Mouse (Mus musculus): ENCODE results near the gene Narf. TPM values are rescaled to one million over a fixed set of nuclear protein-coding genes. Genes with fewer than 3 reads are reported as not detected.

Gene Narf
- total and polyA plus RNA-seq, 2 experiments from 2014 or later, result 38.0 to 129 TPM

- Histone ChIP-seq H3K4me2 (ENCODE audit: low read depth, low read length, poor library complexity, severe bottlenecking) (no peak overlapping the region), H3K4me3 (ENCODE audit: low read depth, low read length) (no peak overlapping the region), H3K27ac (ENCODE audit: low read depth, low read length) (no peak overlapping the region), H3K9me3 (ENCODE audit: low read length) (no peaks in the 10 kb centered on the region), H3K27me3 (ENCODE audit: insufficient read depth, low read length) (no peaks in the 10 kb centered on the region), H3K36me3 (ENCODE audit: insufficient read depth, low read length) (peaks cover 78% of the 10 kb centered on the region), H3K4me1 (ENCODE audit: insufficient read depth, low read length) (no peaks in the 10 kb centered on the region), H3K9ac (replicated peaks; ENCODE audit: low read length, poor library complexity, severe bottlenecking) (no peak overlapping the region)
- 87% methylated on average over 5 of the region's 5 CpGs for WGBS
- no peak for TF ChIP-seq CTCF (IDR thresholded peaks at IDR 0.05)
- no peak for DNase-seq (ENCODE audit: low spot score)
- ATAC-seq (ENCODE audit: low FRiP score), result no peak
These were observed 16.3 kb upstream of the Narf start for GRCm38 (mm10) chr11:121220771-121221170.

GRCm38 (mm10) chr11:121221321-121222010, 15.6 kb upstream of the Narf start:
- Histone ChIP-seq H3K4me2 (ENCODE audit: low read depth, low read length, poor library complexity, severe bottlenecking) (no peak overlapping the region), H3K36me3 (ENCODE audit: insufficient read depth, low read length) (peaks cover 80% of the 10 kb centered on the region), H3K27ac (ENCODE audit: low read depth, low read length) (no peak overlapping the region), H3K27me3 (ENCODE audit: insufficient read depth, low read length) (no peaks in the 10 kb centered on the region), H3K9me3 (ENCODE audit: low read length) (no peaks in the 10 kb centered on the region), H3K4me1 (ENCODE audit: insufficient read depth, low read length) (no peaks in the 10 kb centered on the region), H3K9ac (replicated peaks; ENCODE audit: low read length, poor library complexity, severe bottlenecking) (no peak overlapping the region), H3K4me3 (ENCODE audit: low read depth, low read length) (no peak overlapping the region)
- no peak for ATAC-seq (ENCODE audit: low FRiP score)
- DNase-seq (ENCODE audit: low spot score), result no peak
- TF ChIP-seq CTCF (IDR thresholded peaks at IDR 0.05), result no peak
- WGBS, result 94% methylated on average over 6 of the region's 6 CpGs

GRCm38 (mm10) chr11:121228129-121229017, 8.7 kb upstream of the Narf start:
- Histone ChIP-seq H3K4me2 (ENCODE audit: low read depth, low read length, poor library complexity, severe bottlenecking) (peak overlapping the region; percentile 68), H3K4me3 (ENCODE audit: low read depth, low read length) (peak overlapping the region; percentile 68), H3K9me3 (ENCODE audit: low read length) (no peaks in the 10 kb centered on the region), H3K27ac (ENCODE audit: low read depth, low read length) (peak overlapping the region; percentile 62), H3K27me3 (ENCODE audit: insufficient read depth, low read length) (no peaks in the 10 kb centered on the region), H3K36me3 (ENCODE audit: insufficient read depth, low read length) (peaks cover 28% of the 10 kb centered on the region), H3K9ac (replicated peaks; ENCODE audit: low read length, poor library complexity, severe bottlenecking) (peak overlapping the region; percentile 59), H3K4me1 (ENCODE audit: insufficient read depth, low read length) (peaks cover 8% of the 10 kb centered on the region)
- 25% methylated on average over 21 of the region's 21 CpGs for WGBS
- ATAC-seq (ENCODE audit: low FRiP score) (no peak), DNase-seq (ENCODE audit: low spot score) (no peak)
- no peak for TF ChIP-seq CTCF (IDR thresholded peaks at IDR 0.05)

DNA sequence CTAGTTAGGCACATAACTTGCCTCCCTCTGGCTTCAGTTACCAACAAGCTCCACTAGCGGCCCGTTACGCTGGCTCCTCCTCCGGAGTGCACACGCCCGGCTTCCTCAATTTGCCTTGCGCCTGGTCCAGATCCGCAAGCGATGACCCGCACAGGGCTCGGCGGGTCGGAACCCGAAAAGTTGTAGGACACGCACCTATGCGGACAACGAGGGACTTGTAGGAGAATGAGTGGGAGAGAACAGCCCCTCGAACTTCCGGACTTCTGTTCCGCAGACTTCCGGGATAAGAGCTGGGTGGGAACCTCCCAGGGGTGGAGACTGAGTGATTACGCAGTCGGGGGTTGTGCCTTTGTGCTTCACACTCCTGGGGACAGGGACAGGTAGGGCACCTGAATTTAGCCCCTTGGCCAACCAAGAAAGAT, 8.0 kb upstream of the Narf start, which contains the start of gene Cybc1:
Gene Cybc1 (minus strand): TSS at position 305 of the 422 bp plus-strand sequence.
- peak within 1 kb of the TSS; percentile 59 for H3K9ac ChIP-seq (replicated peaks; ENCODE audit: low read length, poor library complexity, severe bottlenecking)
- WGBS, result under 1% methylated on average over 23 of the region's 23 CpGs
- H3K36me3 ChIP-seq (ENCODE audit: insufficient read depth, low read length), result peaks cover 22% of the 10 kb centered on the region
- H3K4me2 ChIP-seq (ENCODE audit: low read depth, low read length, poor library complexity, severe bottlenecking), result peak within 1 kb of the TSS; percentile 68
- peak within 1 kb of the TSS; percentile 68 for H3K4me3 ChIP-seq (ENCODE audit: low read depth, low read length)
- peaks cover 8% of the 10 kb centered on the region for H3K4me1 ChIP-seq (ENCODE audit: insufficient read depth, low read length)
- peak within 1 kb of the TSS; percentile 62 for H3K27ac ChIP-seq (ENCODE audit: low read depth, low read length)
- H3K9me3 ChIP-seq (ENCODE audit: low read length), result no peaks in the 10 kb centered on the region
- peak; percentile 78 for DNase-seq (ENCODE audit: low spot score)
- peak; percentile 83 for ATAC-seq (ENCODE audit: low FRiP score)
- TF ChIP-seq CTCF (IDR thresholded peaks at IDR 0.05), result peak; percentile 29; the same call in 1 of the 2 replicates
- no peaks in the 10 kb centered on the region for H3K27me3 ChIP-seq (ENCODE audit: insufficient read depth, low read length)

- no peak overlapping the region for H3K27ac ChIP-seq (ENCODE audit: low read depth, low read length)
- DNase-seq (ENCODE audit: low spot score) (no peak), ATAC-seq (ENCODE audit: low FRiP score) (no peak)
- no peaks in the 10 kb centered on the region for H3K9me3 ChIP-seq (ENCODE audit: low read length)
- H3K4me2 ChIP-seq (ENCODE audit: low read depth, low read length, poor library complexity, severe bottlenecking), result no peak overlapping the region
- no peak for TF ChIP-seq CTCF (IDR thresholded peaks at IDR 0.05)
- no peak overlapping the region for H3K4me3 ChIP-seq (ENCODE audit: low read depth, low read length)
- 77% methylated on average over 4 of the region's 4 CpGs for WGBS
- H3K4me1 ChIP-seq (ENCODE audit: insufficient read depth, low read length), result peaks cover 9% of the 10 kb centered on the region
- H3K36me3 ChIP-seq (ENCODE audit: insufficient read depth, low read length), result peaks cover 5% of the 10 kb centered on the region; the same call in 1 of the 2 replicates
- no peaks in the 10 kb centered on the region for H3K27me3 ChIP-seq (ENCODE audit: insufficient read depth, low read length)
- no peak overlapping the region for H3K9ac ChIP-seq (replicated peaks; ENCODE audit: low read length, poor library complexity, severe bottlenecking)
These were observed 5.9 kb upstream of the Narf start for GRCm38 (mm10) chr11:121231191-121231590.
